Mouse (Mus musculus) hindbrain, postnatal 0 days (tissue): Measurements from ENCODE around the gene Rab34. TPM values are rescaled to one million over a fixed set of nuclear protein-coding genes. Genes with fewer than 3 reads are reported as not detected.

Experiments
- ATAC-seq: fragments of 200-750 bp; cut with Nextera tagmentation; 2 replicates; pipeline ENCODE4 v1.8.0; 2017; ENCODE audit warnings: mild to moderate bottlenecking, moderate TSS enrichment, moderate library complexity
- DNase-seq: peaks from one replicate; pipeline ENCODE4 v3.0.0-alpha.2; 2015; ENCODE audit warnings: low spot score
- H3K27ac ChIP-seq: fragments of 300-500 bp; sonication (generic); 2 replicates; pipeline ENCODE4 v1.5.1; 2014; ENCODE audit warnings: mild to moderate bottlenecking
- H3K27me3 ChIP-seq: fragments of 300-500 bp; sonication (generic); 2 replicates; pipeline ENCODE4 v1.6.1; 2014; ENCODE audit warnings: low read length, mixed read lengths; ENCODE audit not compliant: insufficient read depth
- H3K36me3 ChIP-seq: fragments of 300-500 bp; sonication (generic); 2 replicates; pipeline ENCODE4 v1.6.1; 2014; ENCODE audit warnings: low read length, mixed read lengths; ENCODE audit not compliant: insufficient read depth
- H3K4me1 ChIP-seq: fragments of 300-500 bp; sonication (generic); 2 replicates; pipeline ENCODE4 v1.6.1; 2014; ENCODE audit warnings: antibody characterized with exemption, low read length, mixed read lengths; ENCODE audit not compliant: insufficient read depth
- H3K4me2 ChIP-seq: fragments of 300-500 bp; sonication (generic); 2 replicates; pipeline ENCODE4 v1.6.1; 2014; ENCODE audit warnings: low read depth, mild to moderate bottlenecking, low read length, moderate library complexity, mixed read lengths
- H3K4me3 ChIP-seq: fragments of 300-500 bp; sonication (generic); 2 replicates; pipeline ENCODE4 v1.5.1; 2014; ENCODE audit warnings: low read length
- H3K9ac ChIP-seq: fragments of 300-500 bp; sonication (generic); replicated peaks from 2 replicates; pipeline ENCODE4 v1.6.1; 2014; ENCODE audit warnings: mild to moderate bottlenecking, low read length, moderate library complexity, mixed read lengths
- H3K9me3 ChIP-seq: fragments of 300-500 bp; sonication (generic); 2 replicates; pipeline ENCODE4 v1.6.1; 2016; ENCODE audit warnings: low read length, mixed read lengths
- CTCF ChIP-seq: IDR thresholded peaks from 2 replicates; pipeline ENCODE4 v1.5.1; 2016; ENCODE audit warnings: antibody characterized with exemption, control low read depth, low read depth
- WGBS: fragments of 180-500 bp; shearing (Covaris S2); extraction: QIAGEN DNeasy Blood & Tissue Kit; methylation state at CpG from one replicate; pipeline ENCODE4 v1.1.7; 2014; 5-methylcytosine and 5-hydroxymethylcytosine counted together
- polyA plus RNA-seq: library from polyadenylated mRNA; unstranded; fragments of >200 nt; fragmentation: Nextera tagmentation; extraction: Ambion mirVana; gene quantifications from 2 replicates; pipeline ENCODE4 v1.2.1, GENCODE M21; 2015
- total RNA-seq: library from RNA; depleted of rRNA; stranded (reverse); fragments of >200 nt; gene quantifications from 2 replicates; pipeline ENCODE4 v1.2.3, GENCODE M21; 2014; rRNA removed

Gene Rab34
- 85.6 and 96.4 TPM in 2 replicates for total RNA-seq
- 63.5 and 76.2 TPM in 2 replicates for polyA plus RNA-seq

DNA sequence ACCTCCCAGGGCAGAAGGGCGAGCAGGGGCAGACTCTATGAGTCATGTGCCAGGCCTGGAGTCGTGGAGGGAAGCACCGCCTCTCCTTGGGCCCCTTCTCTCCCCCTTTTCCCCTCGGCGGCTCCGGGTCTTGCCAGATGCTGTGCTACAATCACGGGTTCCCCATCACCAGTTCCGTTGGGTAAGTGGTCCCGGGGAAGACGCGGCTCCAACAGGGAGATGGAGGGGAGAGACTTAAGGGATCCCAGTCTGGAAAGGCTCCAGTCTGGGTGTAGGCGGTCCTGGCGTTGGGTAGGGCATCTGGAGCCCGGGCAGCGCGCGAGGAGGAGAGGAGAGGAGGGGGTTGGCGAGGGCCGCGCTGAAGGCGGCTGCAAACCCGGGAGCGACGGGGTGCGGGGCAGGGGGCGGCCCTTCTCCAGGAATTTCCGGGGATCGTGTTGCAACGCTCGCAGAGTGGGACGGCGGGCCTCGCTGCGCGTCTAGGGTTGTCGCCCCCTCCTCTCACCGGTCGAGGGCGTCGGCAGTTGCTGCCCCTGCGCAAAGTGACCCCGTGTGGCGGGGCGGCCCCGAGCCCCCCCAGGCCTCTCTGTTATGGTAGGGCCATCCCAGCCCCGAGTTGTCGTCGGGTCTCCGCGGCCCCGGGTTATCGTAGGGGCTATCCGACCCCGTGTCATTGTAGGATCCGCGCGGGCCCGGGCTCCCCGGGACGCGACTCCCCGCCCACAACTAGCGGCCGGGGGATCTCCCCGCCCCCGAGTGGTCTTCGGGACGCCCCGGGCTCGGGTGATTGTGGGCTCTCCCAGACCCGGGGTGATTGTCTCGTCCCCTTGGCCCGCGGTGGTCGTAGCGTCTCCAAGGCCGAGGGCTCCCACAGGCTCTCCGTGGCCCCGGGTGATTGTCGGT, at the start of gene Rab34:
TSS of gene Rab34 (plus strand) at position 100 of the 903 bp plus-strand sequence.
- ATAC-seq: peak; percentile 84
- Histone ChIP-seq H3K36me3 (peaks cover 18% of the 10 kb centered on the region; the same call in 1 of the 2 replicates), H3K27ac (peak within 1 kb of the TSS; percentile 95), H3K4me2 (peak within 1 kb of the TSS; percentile 72), H3K9ac (peak within 1 kb of the TSS; percentile 93), H3K27me3 (no peaks in the 10 kb centered on the region), H3K4me1 (0 out of 2 replicates have a peak, but pooled peaks cover 6% of the 10 kb centered on the region), H3K9me3 (no peaks in the 10 kb centered on the region), H3K4me3 (peak within 1 kb of the TSS; percentile 69)
- peak; percentile 11; the same call in 1 of the 2 replicates for TF ChIP-seq CTCF
- under 1% methylated on average over 77 of the region's 80 CpGs for WGBS
- peak; percentile 87 for DNase-seq

DNA sequence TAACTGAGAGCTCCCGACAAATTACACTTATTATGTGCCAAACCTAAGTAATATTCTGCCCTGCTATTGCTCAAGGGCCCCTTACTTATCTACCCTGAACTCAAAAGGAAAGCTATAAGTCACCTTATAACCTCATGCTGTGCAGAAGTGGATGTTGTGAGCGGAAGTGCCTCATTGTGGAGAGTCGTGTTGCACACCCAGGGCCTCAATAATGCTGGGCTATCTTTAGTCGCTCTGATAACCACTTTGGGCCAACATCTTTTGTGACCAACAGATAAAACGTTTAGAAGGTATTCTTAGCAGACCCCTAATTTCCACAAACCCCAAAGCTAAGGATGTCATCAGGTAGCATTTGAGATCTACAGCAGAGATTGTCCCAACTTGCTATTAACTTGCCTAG, 47.6 kb upstream of the Rab34 start:
- Histone ChIP-seq H3K27me3 (no peaks in the 10 kb centered on the region), H3K36me3 (peaks cover 8% of the 10 kb centered on the region; the same call in 1 of the 2 replicates), H3K4me3 (no peak overlapping the region), H3K9me3 (no peaks in the 10 kb centered on the region), H3K4me1 (no peaks in the 10 kb centered on the region), H3K4me2 (no peak overlapping the region), H3K27ac (no peak overlapping the region), H3K9ac (no peak overlapping the region)
- ATAC-seq (no peak), DNase-seq (no peak)
- no peak for TF ChIP-seq CTCF
- whole genome bisulfite sequencing: 86% methylated on average over 5 of the region's 5 CpGs

DNA sequence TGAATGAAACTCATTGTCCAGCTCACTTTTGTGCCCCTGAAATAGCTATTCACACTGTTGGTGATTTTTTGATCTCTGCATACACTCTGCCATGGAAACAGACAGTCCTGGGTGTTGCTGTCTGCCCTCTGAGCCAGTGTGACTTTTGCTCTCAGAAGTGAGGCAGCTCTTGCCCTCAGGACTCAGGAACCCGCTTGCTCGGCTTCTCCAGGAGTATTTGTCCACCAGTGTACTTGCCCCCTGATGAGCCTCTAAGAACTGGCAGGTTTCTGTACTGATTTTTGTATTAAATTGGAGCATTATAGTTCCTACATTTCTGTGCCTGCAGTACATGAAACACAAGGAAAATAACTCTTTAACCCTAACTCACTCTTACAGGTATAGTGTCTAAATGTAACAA, 44.7 kb upstream of the Rab34 start:
- Histone ChIP-seq H3K9ac (no peak overlapping the region), H3K36me3 (peaks cover 26% of the 10 kb centered on the region; the same call in 1 of the 2 replicates), H3K9me3 (no peaks in the 10 kb centered on the region), H3K4me1 (no peaks in the 10 kb centered on the region), H3K27ac (0 out of 2 replicates have a peak overlapping the region, but pooled peaks have one; percentile 22), H3K4me2 (no peak overlapping the region), H3K4me3 (no peak overlapping the region), H3K27me3 (no peaks in the 10 kb centered on the region)
- ATAC-seq: no peak
- no peak for TF ChIP-seq CTCF
- DNase-seq: no peak
- 68% methylated on average over 2 of the region's 2 CpGs for WGBS

DNA sequence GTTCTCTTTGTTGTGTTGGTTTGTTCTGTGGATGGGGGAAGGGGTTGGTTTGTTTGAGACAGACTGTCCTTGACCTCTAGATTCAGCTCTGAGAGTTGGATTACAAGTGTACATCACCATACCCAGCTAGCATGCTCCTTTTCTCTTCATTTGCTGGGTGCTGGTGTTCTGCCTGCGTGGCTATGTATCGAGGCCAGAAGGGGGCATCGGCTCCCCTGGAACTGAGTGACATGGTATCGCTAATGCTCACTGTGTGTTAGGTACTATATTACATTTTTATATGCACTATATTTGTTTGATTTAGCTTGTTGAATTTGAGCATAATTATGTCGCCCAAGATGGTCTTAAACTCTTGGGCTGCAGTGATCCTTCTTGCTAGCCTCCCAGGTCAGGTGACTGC, 42.1 kb upstream of the Rab34 start:
- no peak overlapping the region for H3K4me2 ChIP-seq
- ATAC-seq (no peak), DNase-seq (no peak)
- H3K4me1 ChIP-seq: no peaks in the 10 kb centered on the region
- WGBS: 87% methylated on average over 5 of the region's 5 CpGs
- H3K9me3 ChIP-seq: no peaks in the 10 kb centered on the region
- H3K27ac ChIP-seq: no peak overlapping the region
- no peak overlapping the region for H3K4me3 ChIP-seq
- TF ChIP-seq CTCF: peak; percentile 30
- H3K27me3 ChIP-seq: no peaks in the 10 kb centered on the region
- H3K36me3 ChIP-seq: peaks cover 39% of the 10 kb centered on the region; the same call in 1 of the 2 replicates
- no peak overlapping the region for H3K9ac ChIP-seq

DNA sequence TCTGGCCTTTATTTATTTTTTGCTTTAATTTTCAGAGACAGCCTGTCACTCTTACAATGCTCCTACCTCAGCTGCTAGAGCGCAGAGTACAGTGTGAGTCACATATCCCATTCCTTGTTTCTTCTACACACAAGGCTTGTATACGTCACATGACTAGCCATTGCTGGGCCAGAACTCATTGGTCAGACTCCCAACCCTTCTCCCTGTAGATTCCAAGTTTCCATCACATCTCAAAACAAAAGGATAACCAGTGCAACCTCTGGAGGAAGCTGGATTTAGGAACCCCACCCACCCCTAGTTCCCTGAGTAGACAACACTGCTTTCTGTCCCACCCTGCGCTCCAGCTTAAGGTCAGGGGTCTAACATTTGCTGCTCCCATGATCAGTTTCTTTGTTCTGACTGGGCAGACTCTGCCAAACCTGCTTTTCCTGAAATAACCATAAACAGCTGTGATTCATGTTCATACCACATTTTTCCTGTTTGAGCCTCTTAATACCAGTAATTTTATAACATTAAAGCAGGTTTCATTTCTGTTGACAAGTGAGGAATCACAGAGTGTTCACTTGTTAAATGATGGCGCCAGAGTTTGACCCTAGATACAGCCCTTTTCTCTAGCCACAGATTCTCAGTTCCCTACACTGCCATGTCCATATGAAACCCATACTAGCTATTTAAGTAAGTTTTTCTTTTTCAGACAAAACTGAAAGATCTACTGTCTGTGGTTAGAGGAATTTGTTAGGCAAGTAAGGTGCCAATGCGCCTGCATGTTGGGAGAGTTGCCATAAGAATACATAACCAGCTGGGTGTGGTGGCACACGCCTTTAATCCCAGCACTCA, 41.3 kb upstream of the Rab34 start:
- H3K27ac ChIP-seq: no peak overlapping the region
- H3K4me3 ChIP-seq: no peak overlapping the region
- H3K4me2 ChIP-seq: no peak overlapping the region
- no peak for DNase-seq
- no peaks in the 10 kb centered on the region for H3K27me3 ChIP-seq
- H3K36me3 ChIP-seq: peaks cover 39% of the 10 kb centered on the region; the same call in 1 of the 2 replicates
- H3K4me1 ChIP-seq: 0 out of 2 replicates have a peak, but pooled peaks cover 1% of the 10 kb centered on the region
- no peak for ATAC-seq
- 90% methylated on average over 6 of the region's 6 CpGs for WGBS
- H3K9me3 ChIP-seq: no peaks in the 10 kb centered on the region
- TF ChIP-seq CTCF: no peak
- H3K9ac ChIP-seq: no peak overlapping the region

DNA sequence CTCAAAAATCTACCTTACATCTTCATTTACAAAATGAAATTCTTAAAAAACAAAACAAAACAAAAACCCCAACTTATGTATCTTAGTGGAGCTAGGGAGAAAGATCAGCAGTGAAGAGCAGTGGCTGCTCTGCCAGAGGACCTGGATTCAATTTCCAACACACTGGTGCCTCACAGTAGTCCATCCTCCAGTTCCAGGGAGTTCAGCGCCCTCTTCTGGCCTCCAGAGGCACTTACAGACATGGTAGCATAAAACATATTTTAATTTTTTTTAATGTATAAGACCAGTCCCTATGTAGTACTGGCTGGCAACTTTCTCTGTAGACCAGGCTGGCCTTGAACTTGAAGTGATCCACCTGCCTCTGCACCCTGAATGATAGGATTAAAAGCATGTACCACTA, 37.1 kb upstream of the Rab34 start:
- H3K36me3 ChIP-seq: peaks cover 42% of the 10 kb centered on the region

More for the DNA sequence above, 37.1 kb upstream of the Rab34 start:
- no peaks in the 10 kb centered on the region for H3K27me3 ChIP-seq
- no peak overlapping the region for H3K9ac ChIP-seq
- no peaks in the 10 kb centered on the region for H3K9me3 ChIP-seq
- ATAC-seq (no peak), DNase-seq (peak; percentile 40)
- H3K4me3 ChIP-seq: no peak overlapping the region
- peak overlapping the region; percentile 88; the same call in 1 of the 2 replicates for H3K27ac ChIP-seq
- peaks cover 18% of the 10 kb centered on the region for H3K4me1 ChIP-seq
- TF ChIP-seq CTCF: peak; percentile 67
- H3K4me2 ChIP-seq: no peak overlapping the region
- WGBS: 32% methylated on average over 1 of the region's 1 CpGs
